Mouse (Mus musculus) hindbrain, embryonic 13.5 days (tissue): ENCODE measurements at regions not wholly inside any gene's neighbourhood (a gene's known extent, or its start where the extent isn't known, plus 50 kb on each side); places are given as distances from the start of the nearest gene placed in this dataset.
A peak's percentile ranks its signal among the peaks of the same experiment; 100 is the strongest.

Source experiments
- ATAC-seq: fragments of 200-750 bp; cut with Nextera tagmentation; 2 replicates; pipeline ENCODE4 v1.8.0; 2017; ENCODE audit warnings: moderate TSS enrichment; ENCODE audit not compliant: low FRiP score
- H3K27ac ChIP-seq: fragments of 300-500 bp; sonication (generic); 2 replicates; pipeline ENCODE4 v1.5.1; 2015; ENCODE audit warnings: inconsistent platforms, mild to moderate bottlenecking, moderate library complexity
- H3K27me3 ChIP-seq: fragments of 300-500 bp; sonication (generic); 2 replicates; pipeline ENCODE4 v1.6.1; 2015; ENCODE audit warnings: mild to moderate bottlenecking, inconsistent platforms
- H3K36me3 ChIP-seq: fragments of 300-500 bp; sonication (generic); 2 replicates; pipeline ENCODE4 v1.6.1; 2015; ENCODE audit warnings: mild to moderate bottlenecking, inconsistent platforms
- H3K4me1 ChIP-seq: fragments of 300-500 bp; sonication (generic); replicated peaks from 2 replicates; pipeline ENCODE4 v1.6.1; 2015; ENCODE audit warnings: inconsistent platforms
- H3K4me2 ChIP-seq: fragments of 300-500 bp; sonication (generic); 2 replicates; pipeline ENCODE4 v1.6.1; 2015; ENCODE audit warnings: inconsistent platforms, mild to moderate bottlenecking, moderate library complexity
- H3K4me3 ChIP-seq: fragments of 300-500 bp; sonication (generic); 2 replicates; pipeline ENCODE4 v1.5.1; 2015; ENCODE audit warnings: mild to moderate bottlenecking, inconsistent platforms
- H3K9ac ChIP-seq: fragments of 300-500 bp; sonication (generic); 2 replicates; pipeline ENCODE4 v1.6.1; 2015; ENCODE audit warnings: mild to moderate bottlenecking, inconsistent platforms
- H3K9me3 ChIP-seq: fragments of 300-500 bp; sonication (generic); 2 replicates; pipeline ENCODE4 v1.6.1; 2016; ENCODE audit warnings: inconsistent platforms
- WGBS: fragments of 180-500 bp; shearing (Covaris S2); methylation state at CpG from one replicate; pipeline ENCODE4 v1.1.7; 2015; 5-methylcytosine and 5-hydroxymethylcytosine counted together

DNA sequence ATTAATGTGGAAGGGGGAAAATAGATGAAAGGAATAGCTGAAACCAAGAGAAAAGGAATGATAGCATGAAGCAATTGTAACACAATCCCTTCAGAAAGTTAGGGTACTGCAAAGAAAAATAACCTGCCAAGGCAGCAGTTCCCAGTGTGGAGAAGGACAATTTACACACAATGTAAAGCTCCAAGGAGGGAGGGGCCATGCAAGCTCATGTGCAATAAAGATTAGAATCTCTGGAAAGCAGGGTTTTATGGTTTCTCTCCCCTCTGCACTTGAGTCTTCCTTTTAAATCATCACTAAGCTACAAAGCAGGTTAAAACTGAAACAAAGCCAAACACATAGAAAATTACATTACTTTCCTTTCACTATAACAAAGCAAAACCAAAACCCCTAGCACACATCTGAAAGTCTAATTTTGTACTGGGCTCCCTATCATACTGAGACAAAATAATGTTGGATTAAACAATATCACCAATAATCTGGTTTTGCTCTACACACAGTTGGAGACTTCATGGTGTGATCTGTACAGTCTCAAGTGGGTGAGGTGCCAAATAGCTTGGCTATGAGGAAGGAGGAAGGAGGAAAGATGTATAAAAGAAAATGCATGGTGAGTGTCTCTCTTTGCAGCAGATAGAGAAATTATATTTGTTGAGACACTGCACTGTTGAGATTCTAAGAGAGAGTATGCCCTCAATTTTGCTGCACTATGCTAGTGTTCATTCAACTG lies 840.9 kb downstream of the Nova1 start:
- no peak overlapping the region for H3K27ac ChIP-seq
- no peak for ATAC-seq
- no peaks in the 10 kb centered on the region for H3K27me3 ChIP-seq
- H3K9ac ChIP-seq = no peak overlapping the region
- no peak overlapping the region for H3K4me3 ChIP-seq
- H3K9me3 ChIP-seq = no peaks in the 10 kb centered on the region
- no peak overlapping the region for H3K4me2 ChIP-seq
- H3K4me1 ChIP-seq = no peaks in the 10 kb centered on the region
- no peaks in the 10 kb centered on the region for H3K36me3 ChIP-seq

- no peak overlapping the region for H3K9ac ChIP-seq
- no peak overlapping the region for H3K27ac ChIP-seq
- no peak overlapping the region for H3K4me2 ChIP-seq
- no peaks in the 10 kb centered on the region for H3K36me3 ChIP-seq
- H3K27me3 ChIP-seq = no peaks in the 10 kb centered on the region
- H3K9me3 ChIP-seq = no peaks in the 10 kb centered on the region
- 78% methylated on average over 2 of the region's 2 CpGs for WGBS
- no peak for ATAC-seq
- no peak overlapping the region for H3K4me3 ChIP-seq
- H3K4me1 ChIP-seq = no peaks in the 10 kb centered on the region
Measured at GRCm38 (mm10) chr12:45975780-45976179, 842.9 kb downstream of the Nova1 start.

- Histone ChIP-seq H3K4me3 (no peak overlapping the region), H3K4me2 (no peak overlapping the region), H3K9ac (no peak overlapping the region), H3K9me3 (no peaks in the 10 kb centered on the region), H3K4me1 (no peaks in the 10 kb centered on the region), H3K27ac (no peak overlapping the region; the same call in 1 of the 2 replicates), H3K27me3 (no peaks in the 10 kb centered on the region), H3K36me3 (no peaks in the 10 kb centered on the region)
- WGBS = 47% methylated on average over 2 of the region's 2 CpGs
- ATAC-seq = no peak
Measured at GRCm38 (mm10) chr12:45970472-45970871, 848.3 kb downstream of the Nova1 start.

- no peak overlapping the region for H3K4me2 ChIP-seq
- peak overlapping the region; percentile 30; the same call in 1 of the 2 replicates for H3K27ac ChIP-seq
- no peaks in the 10 kb centered on the region for H3K27me3 ChIP-seq
- no peak for ATAC-seq
- WGBS = 64% methylated on average over 1 of the region's 1 CpGs
- no peak overlapping the region for H3K9ac ChIP-seq
- no peaks in the 10 kb centered on the region for H3K36me3 ChIP-seq
- no peak overlapping the region for H3K4me3 ChIP-seq
- no peaks in the 10 kb centered on the region for H3K9me3 ChIP-seq
- H3K4me1 ChIP-seq = no peaks in the 10 kb centered on the region
Measured at GRCm38 (mm10) chr12:45969881-45970280, 848.8 kb downstream of the Nova1 start.

DNA sequence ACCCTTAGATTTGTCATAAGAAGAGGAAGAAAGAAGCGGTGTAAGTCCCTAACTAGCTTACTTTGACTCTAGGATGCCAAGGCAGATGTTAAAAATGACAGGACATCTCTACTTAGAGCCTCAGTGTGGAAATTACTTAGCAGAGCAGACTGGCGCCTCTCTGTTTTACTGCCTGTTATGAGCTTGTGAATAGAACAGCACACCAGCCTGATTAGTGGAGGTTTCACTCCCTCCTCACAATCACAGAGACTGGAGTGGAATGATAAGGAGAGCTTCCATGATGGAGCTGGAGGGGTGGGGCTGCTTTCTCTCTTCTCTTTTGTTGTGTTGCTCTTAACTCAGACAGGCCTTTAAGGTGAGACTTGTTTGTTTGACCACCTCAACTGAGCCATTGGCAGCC lies 871.8 kb downstream of the Nova1 start:
- Histone ChIP-seq H3K4me1 (no peaks in the 10 kb centered on the region), H3K4me3 (no peak overlapping the region), H3K36me3 (no peaks in the 10 kb centered on the region), H3K27ac (no peak overlapping the region), H3K9ac (no peak overlapping the region), H3K9me3 (no peaks in the 10 kb centered on the region), H3K27me3 (no peaks in the 10 kb centered on the region), H3K4me2 (no peak overlapping the region)
- ATAC-seq = no peak
- WGBS = 74% methylated on average over 2 of the region's 2 CpGs

- Histone ChIP-seq H3K27ac (no peak overlapping the region), H3K4me3 (no peak overlapping the region), H3K9me3 (no peaks in the 10 kb centered on the region), H3K36me3 (no peaks in the 10 kb centered on the region), H3K4me1 (no peaks in the 10 kb centered on the region), H3K27me3 (no peaks in the 10 kb centered on the region), H3K4me2 (no peak overlapping the region), H3K9ac (no peak overlapping the region)
- 55% methylated on average over 2 of the region's 2 CpGs for WGBS
- ATAC-seq = no peak
Measured at GRCm38 (mm10) chr12:45944464-45944863, 870.0 kb upstream of the Stxbp6 start.

GRCm38 (mm10) chr12:45942402-45942801 lies 867.9 kb upstream of the Stxbp6 start:
- Histone ChIP-seq H3K9me3 (no peaks in the 10 kb centered on the region), H3K27me3 (no peaks in the 10 kb centered on the region), H3K4me3 (no peak overlapping the region), H3K4me1 (no peaks in the 10 kb centered on the region), H3K9ac (no peak overlapping the region), H3K36me3 (no peaks in the 10 kb centered on the region), H3K4me2 (no peak overlapping the region), H3K27ac (no peak overlapping the region)
- WGBS = 76% methylated on average over 1 of the region's 1 CpGs
- ATAC-seq = no peak

- 69% methylated on average over 2 of the region's 2 CpGs for whole genome bisulfite sequencing
- H3K4me2 ChIP-seq = no peak overlapping the region
- H3K36me3 ChIP-seq = no peaks in the 10 kb centered on the region
- H3K9me3 ChIP-seq = no peaks in the 10 kb centered on the region
- H3K4me3 ChIP-seq = no peak overlapping the region
- H3K27ac ChIP-seq = no peak overlapping the region
- no peak overlapping the region for H3K9ac ChIP-seq
- H3K4me1 ChIP-seq = peaks cover 3% of the 10 kb centered on the region; the same call in 1 of the 2 replicates
- no peaks in the 10 kb centered on the region for H3K27me3 ChIP-seq
- ATAC-seq = no peak
Measured at GRCm38 (mm10) chr12:45933388-45933787, 858.9 kb upstream of the Stxbp6 start.

- WGBS = 86% methylated on average over 4 of the region's 4 CpGs
- H3K9ac ChIP-seq = no peak overlapping the region
- H3K27ac ChIP-seq = no peak overlapping the region
- no peaks in the 10 kb centered on the region for H3K27me3 ChIP-seq
- H3K4me3 ChIP-seq = no peak overlapping the region
- ATAC-seq = no peak
- H3K4me2 ChIP-seq = no peak overlapping the region
- H3K36me3 ChIP-seq = no peaks in the 10 kb centered on the region
- H3K9me3 ChIP-seq = no peaks in the 10 kb centered on the region
- H3K4me1 ChIP-seq = peaks cover 3% of the 10 kb centered on the region; the same call in 1 of the 2 replicates
Measured at GRCm38 (mm10) chr12:45932251-45932650, 857.7 kb upstream of the Stxbp6 start.

DNA sequence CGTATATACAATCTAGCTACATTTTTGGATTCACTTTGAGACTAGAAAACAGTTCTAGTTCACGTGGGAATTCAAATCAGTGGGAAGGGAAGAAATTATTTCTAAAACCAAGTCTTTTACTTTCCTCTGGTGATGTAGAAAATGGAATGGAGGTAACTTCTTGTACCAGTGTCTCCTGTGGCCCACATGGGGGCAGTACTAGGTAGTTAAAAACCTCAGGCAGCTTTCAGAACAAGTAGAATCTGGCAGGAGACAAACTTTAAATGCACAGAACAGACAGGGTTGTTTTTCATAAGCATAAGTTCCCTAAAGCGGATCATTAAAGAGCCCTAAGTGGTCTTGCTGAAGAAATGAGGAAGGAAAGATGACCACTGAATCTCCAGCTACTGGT lies 855.2 kb upstream of the Stxbp6 start:
- H3K9me3 ChIP-seq = no peaks in the 10 kb centered on the region
- no peak overlapping the region for H3K9ac ChIP-seq
- no peaks in the 10 kb centered on the region for H3K36me3 ChIP-seq
- peaks cover 3% of the 10 kb centered on the region; the same call in 1 of the 2 replicates for H3K4me1 ChIP-seq
- H3K4me3 ChIP-seq = no peak overlapping the region
- peak; percentile 75; the same call in 1 of the 2 replicates for ATAC-seq
- no peak overlapping the region for H3K4me2 ChIP-seq
- no peak overlapping the region for H3K27ac ChIP-seq
- no peaks in the 10 kb centered on the region for H3K27me3 ChIP-seq
- WGBS = 45% methylated on average over 3 of the region's 3 CpGs

DNA sequence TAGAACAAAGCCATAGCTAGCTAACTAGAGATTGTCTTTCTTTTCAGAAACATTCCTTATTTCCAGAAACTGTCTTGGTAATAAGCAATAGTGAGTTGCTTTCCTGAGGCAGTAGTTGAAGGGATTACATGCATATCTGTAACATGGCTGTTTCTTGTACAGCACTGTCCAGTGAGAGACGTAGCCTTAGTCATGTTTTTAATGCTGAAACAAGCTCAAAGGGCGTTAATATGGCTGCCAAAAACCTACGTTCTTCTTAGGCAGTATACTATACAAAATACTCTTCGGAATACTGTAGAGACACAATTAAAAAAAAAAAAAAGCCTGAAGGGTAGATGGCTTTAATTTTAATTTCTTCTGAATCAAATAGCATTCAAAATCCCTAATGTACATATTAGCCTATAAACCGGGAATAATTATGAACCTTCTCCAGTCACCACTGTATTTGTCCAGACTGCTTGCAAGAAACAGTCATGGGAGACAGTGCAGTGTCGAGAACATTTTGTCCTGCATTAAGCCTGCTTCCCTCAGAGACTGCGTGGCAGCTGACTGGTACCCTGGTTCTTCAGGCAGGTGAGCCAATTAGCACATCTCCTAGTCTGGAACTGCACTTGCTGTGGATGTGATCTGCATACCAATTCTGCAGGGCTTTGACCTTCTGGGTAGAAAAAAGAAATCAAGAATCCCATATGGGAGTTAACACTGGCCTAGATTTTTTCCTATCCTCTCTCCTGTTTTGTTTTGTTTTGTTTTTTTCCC lies 854.7 kb upstream of the Stxbp6 start:
- no peaks in the 10 kb centered on the region for H3K9me3 ChIP-seq
- no peaks in the 10 kb centered on the region for H3K27me3 ChIP-seq
- peak overlapping the region; percentile 79 for H3K27ac ChIP-seq
- H3K9ac ChIP-seq = no peak overlapping the region
- 64% methylated on average over 7 of the region's 7 CpGs for WGBS
- peak; percentile 79 for ATAC-seq
- H3K4me1 ChIP-seq = peaks cover 3% of the 10 kb centered on the region; the same call in 1 of the 2 replicates
- H3K4me3 ChIP-seq = no peak overlapping the region
- H3K36me3 ChIP-seq = no peaks in the 10 kb centered on the region
- no peak overlapping the region for H3K4me2 ChIP-seq
